Mouse (Mus musculus) MEL (cell line): ENCODE measurements around the gene Fth1. TPM values are rescaled to one million over a fixed set of nuclear protein-coding genes. Genes with fewer than 3 reads are reported as not detected.

ENCODE experiments used
- DNase-seq: peaks from one replicate; pipeline ENCODE4 v3.0.0; 2011; ENCODE audit warnings: low read depth, low spot score
- H3K27ac ChIP-seq: 2 replicates; pipeline ENCODE4 v1.5.1; 2012; ENCODE audit warnings: low read depth, mild to moderate bottlenecking, control low read depth, low read length, moderate library complexity; ENCODE audit not compliant: control insufficient read depth
- H3K27me3 ChIP-seq, 2 experiments: fragments of 150-350 bp in 1 of 2; sonication (generic) in 1 of 2; 2 replicates each; pipeline ENCODE4 v1.6.1; 2012; ENCODE audit warnings: low read length in 2 of 2, mild to moderate bottlenecking in 2 of 2, improper control_type of control experiment in 1 of 2, moderate library complexity in 1 of 2; ENCODE audit not compliant: insufficient read depth in 2 of 2, control insufficient read depth in 1 of 2
- H3K36me3 ChIP-seq, 2 experiments: 2 replicates each; pipeline ENCODE4 v1.6.1; 2012 to 2014; ENCODE audit warnings: low read length in 2 of 2, improper control_type of control experiment in 1 of 2, inconsistent platforms in 1 of 2, mild to moderate bottlenecking in 1 of 2; ENCODE audit not compliant: insufficient read depth in 2 of 2, control insufficient read depth in 1 of 2
- H3K4me1 ChIP-seq, 2 experiments: fragments of 150-350 bp in 1 of 2; sonication (generic) in 1 of 2; 2 replicates each; pipeline ENCODE4 v1.6.1; 2012; ENCODE audit warnings: low read length in 2 of 2, improper control_type of control experiment in 1 of 2, mild to moderate bottlenecking in 1 of 2; ENCODE audit not compliant: insufficient read depth in 2 of 2, control insufficient read depth in 1 of 2
- H3K4me3 ChIP-seq, 2 experiments: fragments of 150-350 bp in 1 of 2; sonication (generic) in 1 of 2; 2 replicates each; pipeline ENCODE4 v1.5.1; 2012; ENCODE audit warnings: low read depth in 2 of 2, low read length in 2 of 2, mild to moderate bottlenecking in 2 of 2, moderate library complexity in 2 of 2, control low read depth in 1 of 2, improper control_type of control experiment in 1 of 2; ENCODE audit not compliant: control insufficient read depth in 1 of 2, insufficient read depth in 1 of 2
- H3K79me2 ChIP-seq: 2 replicates; pipeline ENCODE4 v1.6.1; 2012; ENCODE audit warnings: mild to moderate bottlenecking, low read length, moderate library complexity; ENCODE audit not compliant: control insufficient read depth, poor library complexity, insufficient read depth
- H3K9ac ChIP-seq: 2 replicates; pipeline ENCODE4 v1.6.1; 2012; ENCODE audit warnings: low read depth, mild to moderate bottlenecking, control low read depth, low read length, moderate library complexity; ENCODE audit not compliant: control insufficient read depth, poor library complexity, severe bottlenecking
- H3K9me3 ChIP-seq: fragments of 150-350 bp; sonication (generic); replicated peaks from 2 replicates; pipeline ENCODE4 v1.6.1; 2012; ENCODE audit warnings: mild to moderate bottlenecking, low read length, improper control_type of control experiment, moderate library complexity; ENCODE audit not compliant: insufficient read depth
- BHLHE40 ChIP-seq: IDR thresholded peaks from 2 replicates; pipeline ENCODE4 v1.6.1; 2012; ENCODE audit warnings: low read depth, mild to moderate bottlenecking, inconsistent platforms, low read length, improper control_type of control experiment, borderline replicate concordance
- CTCF ChIP-seq, 3 experiments: IDR thresholded peaks in 2 of 3; conservative IDR thresholded peaks in 1 of 3; 2 replicates each; pipeline ENCODE4 v1.5.1; 2011 to 2012; ENCODE audit warnings: low read length in 3 of 3, low read depth in 2 of 3, mild to moderate bottlenecking in 2 of 3, improper control_type of control experiment in 1 of 3, inconsistent platforms in 1 of 3, mixed read lengths in 1 of 3, moderate library complexity in 1 of 3; ENCODE audit not compliant: control insufficient read depth in 1 of 3, insufficient read depth in 1 of 3, poor library complexity in 1 of 3, severe bottlenecking in 1 of 3
- ELF1 ChIP-seq: IDR thresholded peaks from 2 replicates; pipeline ENCODE4 v1.6.1; 2014; ENCODE audit warnings: low read depth, mild to moderate bottlenecking, inconsistent platforms, low read length, improper control_type of control experiment, moderate library complexity
- GATA1 ChIP-seq: IDR thresholded peaks from 2 replicates; pipeline ENCODE4 v1.6.1; 2011; ENCODE audit warnings: low read depth, low read length, improper control_type of control experiment
- JUND ChIP-seq: IDR thresholded peaks from 2 replicates; pipeline ENCODE4 v1.6.1; 2011; ENCODE audit warnings: low read depth, mild to moderate bottlenecking, improper control_type of control experiment, low read length
- KAT2A ChIP-seq: conservative IDR thresholded peaks from 2 replicates; pipeline ENCODE4 v1.6.1; 2012; ENCODE audit warnings: low read depth, low read length, improper control_type of control experiment, inconsistent platforms
- MEF2A ChIP-seq: IDR thresholded peaks from 2 replicates; pipeline ENCODE4 v1.6.1; 2014; ENCODE audit warnings: low read depth, mild to moderate bottlenecking, inconsistent platforms, low read length, improper control_type of control experiment; ENCODE audit not compliant: poor library complexity, insufficient replicate concordance, severe bottlenecking; ENCODE audit errors: extremely low read depth
- MXI1 ChIP-seq: IDR thresholded peaks from 2 replicates; pipeline ENCODE4 v1.6.1; 2011; ENCODE audit warnings: mild to moderate bottlenecking, low read depth, low read length, improper control_type of control experiment
- POLR2A ChIP-seq, 2 experiments: IDR thresholded peaks; 2 replicates each; pipeline ENCODE4 v1.6.1; 2011 to 2012; ENCODE audit warnings: low read length in 2 of 2, mild to moderate bottlenecking in 2 of 2, control low read depth in 1 of 2, improper control_type of control experiment in 1 of 2, low read depth in 1 of 2, moderate library complexity in 1 of 2; ENCODE audit not compliant: control insufficient read depth in 1 of 2, insufficient read depth in 1 of 2, poor library complexity in 1 of 2
- POLR2AphosphoS2 ChIP-seq: IDR thresholded peaks from 2 replicates; pipeline ENCODE4 v1.6.1; 2011; ENCODE audit warnings: low read length, improper control_type of control experiment
- TCF12 ChIP-seq: IDR thresholded peaks from 2 replicates; pipeline ENCODE4 v1.6.1; 2014; ENCODE audit warnings: low read depth, mild to moderate bottlenecking, inconsistent platforms, low read length, improper control_type of control experiment, moderate library complexity
- USF1 ChIP-seq: IDR thresholded peaks from 2 replicates; pipeline ENCODE4 v1.6.1; 2014; ENCODE audit warnings: low read depth, mild to moderate bottlenecking, inconsistent platforms, low read length, improper control_type of control experiment, moderate library complexity
- USF2 ChIP-seq, 2 experiments: IDR thresholded peaks; 2 replicates each; pipeline ENCODE4 v1.6.1; 2011 to 2012; ENCODE audit warnings: improper control_type of control experiment in 2 of 2, low read length in 2 of 2, borderline replicate concordance in 1 of 2, inconsistent platforms in 1 of 2, low read depth in 1 of 2, mild to moderate bottlenecking in 1 of 2; ENCODE audit not compliant: insufficient read depth in 1 of 2
- ZKSCAN1 ChIP-seq: IDR thresholded peaks from 2 replicates; pipeline ENCODE4 v1.6.1; 2012; ENCODE audit warnings: low read depth, mild to moderate bottlenecking, inconsistent platforms, low read length, improper control_type of control experiment, moderate library complexity
- ZMIZ1 ChIP-seq: IDR thresholded peaks from 2 replicates; pipeline ENCODE4 v1.6.1; 2012; ENCODE audit warnings: low read depth, mild to moderate bottlenecking, inconsistent platforms, low read length, improper control_type of control experiment, moderate library complexity
- ZNF384 ChIP-seq: IDR thresholded peaks from 2 replicates; pipeline ENCODE4 v1.6.1; 2012; ENCODE audit warnings: low read depth, mild to moderate bottlenecking, inconsistent platforms, low read length, improper control_type of control experiment
- polyA plus RNA-seq, 2 experiments: library from polyadenylated mRNA; stranded (reverse) in 1 of 2; unstranded in 1 of 2; fragments of >175 nt in 1 of 2; fragments of >200 nt in 1 of 2; gene quantifications; 2 replicates each; pipeline versions ENCODE4 v1.2.1 to v1.2.4; 2012; ENCODE audit warnings: low replicate concordance in 2 of 2, low read depth in 1 of 2; ENCODE audit not compliant: insufficient read length in 2 of 2, insufficient read depth in 1 of 2, missing spikeins in 1 of 2
- total RNA-seq: library from RNA; depleted of rRNA; stranded (reverse); fragments of 300-350 nt; gene quantifications from 2 replicates; pipeline ENCODE4 v1.2.3, GENCODE M21; 2012

Fth1 gene
- total and polyA plus RNA-seq, 3 experiments: 444 to 2,175 (median 2,118) TPM

GRCm38 (mm10) chr19:9957965-9958364 lies 22.4 kb upstream of the Fth1 start:
- H3K9me3 ChIP-seq: no peaks in the 10 kb centered on the region
- TF ChIP-seq USF1 (no peak), ZKSCAN1 (no peak), CTCF (IDR thresholded peaks at IDR 0.05 in 2 of 3, conservative IDR thresholded peaks at IDR 0.05 in 1 of 3; ENCODE audit: control insufficient read depth in 1 of 3, insufficient read depth in 1 of 3, low read depth in 2 of 3, low read length in 3 of 3, poor library complexity in 1 of 3, severe bottlenecking in 1 of 3) (no peak), ELF1 (no peak), ZMIZ1 (no peak), MXI1 (no peak), POLR2AphosphoS2 (no peak), TCF12 (no peak), GATA1 (no peak), KAT2A (no peak), USF2 (IDR thresholded peaks at IDR 0.05; ENCODE audit: borderline replicate concordance in 1 of 2, insufficient read depth in 1 of 2, low read depth in 1 of 2, low read length in 2 of 2) (no peak), ZNF384 (no peak), MEF2A (no peak), BHLHE40 (no peak), POLR2A (IDR thresholded peaks at IDR 0.05; ENCODE audit: control insufficient read depth in 1 of 2, insufficient read depth in 1 of 2, low read depth in 1 of 2, low read length in 2 of 2, poor library complexity in 1 of 2) (no peak)
- no peak overlapping the region for H3K9ac ChIP-seq
- H3K4me3 ChIP-seq: no peak overlapping the region
- H3K4me1 ChIP-seq: peaks cover 34 to 39% of the 10 kb centered on the region in 2 experiments
- H3K27me3 ChIP-seq: no peaks in the 10 kb centered on the region
- no peak for DNase-seq
- peak overlapping the region; percentile 24; the same call in 1 of the 2 replicates for H3K27ac ChIP-seq
- no peaks in the 10 kb centered on the region for H3K79me2 ChIP-seq
- H3K36me3 ChIP-seq: peaks cover 0 to 38% of the 10 kb centered on the region in 2 experiments; a peak in 2 of 4 replicates

- H3K27me3 ChIP-seq: no peaks in the 10 kb centered on the region
- H3K9me3 ChIP-seq: no peaks in the 10 kb centered on the region
- no peak overlapping the region for H3K4me3 ChIP-seq
- H3K36me3 ChIP-seq: peaks cover 0 to 30% of the 10 kb centered on the region in 2 experiments; a peak in 2 of 4 replicates
- no peak for DNase-seq
- H3K4me1 ChIP-seq: peaks cover 30 to 33% of the 10 kb centered on the region in 2 experiments
- H3K9ac ChIP-seq: no peak overlapping the region
- no peak overlapping the region for H3K27ac ChIP-seq
- TF ChIP-seq KAT2A (no peak), JUND (no peak)
- H3K79me2 ChIP-seq: no peaks in the 10 kb centered on the region
Measured at GRCm38 (mm10) chr19:9960769-9961168, 19.6 kb upstream of the Fth1 start.
